In the genomic region with DNA sequence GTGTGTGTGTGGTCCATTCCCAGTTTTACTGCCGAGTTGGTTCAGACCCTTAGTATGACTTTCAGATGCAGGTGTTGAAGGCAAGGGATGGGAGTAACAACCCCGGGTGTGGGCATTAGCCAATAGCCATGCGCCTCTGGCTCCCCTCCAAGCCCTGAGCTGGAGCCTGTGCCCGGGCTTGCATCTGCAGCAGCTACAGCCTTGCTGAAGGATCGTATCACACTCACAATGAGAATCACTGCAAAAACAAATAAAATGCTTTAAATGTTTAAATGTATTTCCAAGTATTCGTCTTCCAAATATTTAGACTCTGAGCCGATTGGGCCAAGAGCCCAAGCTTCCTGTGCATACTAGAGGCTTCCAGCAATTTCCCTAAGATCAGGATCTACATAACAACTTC, we compare ENCODE assay signal across 9 mouse cellular contexts.
DNase-seq lines count a peak whose midpoint lies in the region; ATAC-seq and TF ChIP-seq lines count a peak whose summit lies in the region.
"Had no signal": no experiment of that assay in that cellular context is flagged by ENCODE, and none has a peak within 500 bp of the region (broad histone marks: within the 10 kb centered on the region; RNA-seq: fewer than 3 reads in every experiment).

No protein-coding gene starts in this region.

- 17% methylated on average over 7 of the region's 7 CpGs for WGBS in heart, adult 2 months
- WGBS in heart, embryonic 12.5 days, result 55% methylated on average over 7 of the region's 7 CpGs
- WGBS in embryonic facial prominence, embryonic 14.5 days, result 42% methylated on average over 7 of the region's 7 CpGs
- WGBS in lung, adult 2 months, result 8% methylated on average over 7 of the region's 7 CpGs

- peak; percentile 69 to 71 for DNase-seq in heart, adult 2 months
- DNase-seq in adipocyte (ENCODE audit: low spot score), result peak; percentile 73
- DNase-seq in embryonic facial prominence, embryonic 14.5 days (ENCODE audit: low spot score), result peak; percentile 75
- peak; percentile 22 for DNase-seq in kidney, adult 8-10 months
- peak; percentile 68 for DNase-seq in lung, adult 2 months
- DNase-seq in urinary bladder, postnatal 36 days (ENCODE audit: low spot score in 2 of 2), result peak; percentile 64 to 83

- no peak overlapping the region for H3K9ac ChIP-seq in heart, adult 2 months (ENCODE audit: low read depth, low read length)
- H3K9ac ChIP-seq in heart, embryonic 12.5 days, result no peak overlapping the region
- no peak overlapping the region for H3K9ac ChIP-seq in embryonic facial prominence, embryonic 14.5 days (ENCODE audit: low read depth, low read length)

- H3K27me3 ChIP-seq in heart, adult 2 months (ENCODE audit: control insufficient read depth, insufficient read depth, low read length), result no peaks in the 10 kb centered on the region
- no peaks in the 10 kb centered on the region for H3K27me3 ChIP-seq in heart, embryonic 12.5 days (replicated peaks)
- H3K27me3 ChIP-seq in embryonic facial prominence, embryonic 14.5 days (replicated peaks; ENCODE audit: control insufficient read depth, insufficient read depth, low read length), result no peaks in the 10 kb centered on the region

- no peaks in the 10 kb centered on the region for H3K9me3 ChIP-seq in heart, embryonic 12.5 days (replicated peaks)
- no peaks in the 10 kb centered on the region for H3K9me3 ChIP-seq in embryonic facial prominence, embryonic 14.5 days (ENCODE audit: control insufficient read depth, low read length)
- H3K9me3 ChIP-seq: G1E had no signal

- peaks cover 17% of the 10 kb centered on the region for H3K4me1 ChIP-seq in heart, adult 2 months (ENCODE audit: control insufficient read depth, insufficient read depth, low read length)
- H3K4me1 ChIP-seq in heart, embryonic 12.5 days (replicated peaks), result peaks cover 33% of the 10 kb centered on the region
- H3K4me1 ChIP-seq in embryonic facial prominence, embryonic 14.5 days (ENCODE audit: control insufficient read depth, insufficient read depth, low read length), result peaks cover 30% of the 10 kb centered on the region
- H3K4me1 ChIP-seq in lung, adult 2 months (ENCODE audit: control insufficient read depth, insufficient read depth, low read length), result peaks cover 21% of the 10 kb centered on the region

- intact Hi-C loops in heart, adult 2 months (cut with DNase I), result loop anchor here (5.0 kb wide), 3 partner anchors 77 to 322 kb away; no protein-coding TSS in a partner anchor

- H3K79me2 ChIP-seq in heart, adult 2 months (replicated peaks; ENCODE audit: control insufficient read depth, insufficient read depth, low read length), result no peaks in the 10 kb centered on the region

- H3K27ac ChIP-seq in heart, adult 2 months, result peak overlapping the region; percentile 65
- no peak overlapping the region for H3K27ac ChIP-seq in heart, embryonic 12.5 days (ENCODE audit: poor library complexity, severe bottlenecking)
- peak overlapping the region; percentile 36; the same call in 1 of the 2 replicates for H3K27ac ChIP-seq in embryonic facial prominence, embryonic 14.5 days (replicated peaks; ENCODE audit: low read depth, low read length)

- no peak overlapping the region for H3K4me2 ChIP-seq in heart, embryonic 12.5 days
- H3K4me2 ChIP-seq in embryonic facial prominence, embryonic 14.5 days (ENCODE audit: low read depth, low read length), result no peak overlapping the region

- no peak for TF ChIP-seq EP300 in heart, adult 2 months (IDR thresholded peaks at IDR 0.05; ENCODE audit: insufficient read depth, low read depth, low read length)

- TF ChIP-seq CTCF in heart, adult 2 months (IDR thresholded peaks at IDR 0.05), result no peak
- TF ChIP-seq CTCF in lung, adult 2 months (IDR thresholded peaks at IDR 0.05; ENCODE audit: insufficient read depth, low read length), result no peak

- peaks cover 2% of the 10 kb centered on the region; the same call in 1 of the 2 replicates for H3K36me3 ChIP-seq in heart, adult 2 months (ENCODE audit: control insufficient read depth, insufficient read depth, low read length)
- H3K36me3 ChIP-seq in heart, embryonic 12.5 days, result no peaks in the 10 kb centered on the region
- H3K36me3 ChIP-seq in embryonic facial prominence, embryonic 14.5 days (ENCODE audit: control insufficient read depth, insufficient read depth, low read length), result no peaks in the 10 kb centered on the region
- H3K36me3 ChIP-seq: G1E had no signal

- ATAC-seq in heart, embryonic 12.5 days (ENCODE audit: insufficient number of reproducible peaks, low FRiP score), result no peak
- peak; percentile 45; the same call in 1 of the 2 replicates for ATAC-seq in embryonic facial prominence, embryonic 14.5 days (ENCODE audit: low read depth)
- ATAC-seq in inflammation-experienced regulatory T-cells, adult 6 months, result no peak

- H3K4me3 ChIP-seq in heart, adult 2 months, result no peak overlapping the region
- H3K4me3 ChIP-seq in heart, embryonic 12.5 days, result no peak overlapping the region
- H3K4me3 ChIP-seq in embryonic facial prominence, embryonic 14.5 days (ENCODE audit: low read depth, low read length), result no peak overlapping the region
- no peak overlapping the region for H3K4me3 ChIP-seq in lung, adult 2 months (replicated peaks; ENCODE audit: extremely low read depth, low read depth, low read length)

- no peak for TF ChIP-seq POLR2A in heart, adult 2 months (IDR thresholded peaks at IDR 0.05; ENCODE audit: insufficient read depth, low read depth, low read length)
- no peak for TF ChIP-seq POLR2A in lung, adult 2 months (IDR thresholded peaks at IDR 0.05; ENCODE audit: borderline replicate concordance, extremely low read depth, low read depth, low read length)

Comparison
In these comparisons a context has a peak if more than half of its experiments do, and no peak if none do; other contexts are left out.
1. DNase-seq: peak in every context shown above with its lines; median percentile 75 in embryonic facial prominence, embryonic 14.5 days; 74 in urinary bladder, postnatal 36 days; 73 in adipocyte; 70 in heart, adult 2 months; 68 in lung, adult 2 months; 22 in kidney, adult 8-10 months.